Mouse (Mus musculus): ENCODE measurements around the gene Olfr616.
"Not testable (repeated sequence)": the region's sequence is repeated elsewhere in the genome, so short reads cannot be mapped to it uniquely, and the experiment has no call there.

DNA sequence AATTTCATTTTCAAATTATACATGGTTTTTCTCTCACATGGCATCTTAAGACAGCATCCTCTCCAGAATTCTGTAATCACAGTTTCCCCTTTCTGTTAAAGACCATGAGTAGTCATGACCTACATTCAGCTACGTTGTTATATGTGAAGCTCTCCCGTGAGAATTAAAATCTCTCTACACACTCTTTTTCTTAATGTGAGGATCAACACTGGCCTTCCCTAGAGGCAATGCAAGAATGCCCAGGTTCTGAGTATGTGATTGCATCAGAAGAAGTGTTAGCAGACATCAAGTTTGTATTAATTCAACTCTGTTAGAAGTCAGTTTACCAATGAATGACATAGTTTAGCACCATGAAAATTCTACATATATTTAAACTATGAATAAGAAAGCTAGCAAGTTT, 26.3 kb downstream of the Olfr616 start, which contains the start of gene Olfr612:
- not testable (repeated sequence) for TF ChIP-seq MYC (IDR thresholded peaks at IDR 0.05; ENCODE audit: low read depth, low read length); MAFK (IDR thresholded peaks at IDR 0.05; ENCODE audit: borderline replicate concordance, low read depth, low read length)

Data from MEL (cell line).